Mouse (Mus musculus) urinary bladder, postnatal 14 days (tissue): ENCODE data around the gene Gm3029.
"Not testable (repeated sequence)": the region's sequence is repeated elsewhere in the genome, so short reads cannot be mapped to it uniquely, and the experiment has no call there.

Source experiments
- DNase-seq: peaks from one replicate; pipeline ENCODE4 v3.0.0; 2021; ENCODE audit warnings: low spot score

Gene Gm3029

DNA sequence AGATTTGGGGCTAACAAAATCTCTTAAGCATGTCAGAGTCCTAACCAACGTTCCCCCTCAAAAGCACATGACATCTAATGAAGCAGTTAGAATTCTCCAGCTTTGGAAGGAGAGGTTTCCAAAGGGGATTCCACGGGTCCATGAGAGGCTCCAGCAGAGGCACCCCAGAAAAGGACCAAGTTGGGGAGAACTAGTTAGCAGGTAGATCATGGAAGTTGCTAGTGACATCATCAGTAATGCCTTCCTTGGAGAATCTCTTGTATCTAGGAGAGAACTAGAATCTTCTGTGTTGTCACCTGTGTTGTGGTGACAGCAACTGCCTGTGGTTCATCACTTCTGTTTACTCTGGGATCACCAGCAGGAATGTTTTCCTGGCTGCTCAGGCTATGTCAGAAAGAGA, at the start of gene Gm3029:
Gene Gm3029, plus strand, starts transcription at position 301 of the 400 bp plus-strand sequence.
- not testable (repeated sequence) for DNase-seq

- DNase-seq = not testable (repeated sequence)
These were observed 47.7 kb upstream of the Gm3029 start, which contains the start of gene Gm2916 for GRCm38 (mm10) chr14:3883872-3884271. Gene Gm2916 (plus strand): TSS chr14:3884172.

GRCm38 (mm10) chr14:3963247-3963646, 31.7 kb downstream of the Gm3029 start, which contains the start of gene Gm3095:
Gene Gm3095 (plus strand): TSS chr14:3963547.
- not testable (repeated sequence) for DNase-seq
